Mouse (Mus musculus): ENCODE data around the gene Cd48. TPM values are rescaled to one million over a fixed set of nuclear protein-coding genes. Genes with fewer than 3 reads are reported as not detected.
"Not testable (repeated sequence)": the region's sequence is repeated elsewhere in the genome, so short reads cannot be mapped to it uniquely, and the experiment has no call there.

Gene Cd48
- polyA plus RNA-seq, 1 experiment from 2014 or later: 0.79 TPM

- H3K9me3 ChIP-seq: no peaks in the 10 kb centered on the region
- no peaks in the 10 kb centered on the region for H3K27me3 ChIP-seq
- ATAC-seq (ENCODE audit: low FRiP score): no peak
- no peak overlapping the region for H3K27ac ChIP-seq
- H3K4me3 ChIP-seq (replicated peaks): no peak overlapping the region
- no peaks in the 10 kb centered on the region for H3K36me3 ChIP-seq (replicated peaks)
- 93% methylated on average over 2 of the region's 2 CpGs for WGBS
- no peaks in the 10 kb centered on the region for H3K4me1 ChIP-seq
- H3K4me2 ChIP-seq: no peak overlapping the region
- no peak overlapping the region for H3K9ac ChIP-seq
These were observed 18.1 kb upstream of the Cd48 start for GRCm38 (mm10) chr1:171663757-171664156.

GRCm38 (mm10) chr1:171666350-171666749 is 15.5 kb upstream of the Cd48 start:
- no peak overlapping the region for H3K4me3 ChIP-seq (replicated peaks)
- ATAC-seq (ENCODE audit: low FRiP score): no peak
- no peak overlapping the region for H3K4me2 ChIP-seq
- H3K27me3 ChIP-seq: no peaks in the 10 kb centered on the region
- no peak overlapping the region for H3K27ac ChIP-seq
- H3K9ac ChIP-seq: no peak overlapping the region
- WGBS: 90% methylated on average over 6 of the region's 6 CpGs
- no peaks in the 10 kb centered on the region for H3K36me3 ChIP-seq (replicated peaks)
- no peaks in the 10 kb centered on the region for H3K9me3 ChIP-seq
- no peaks in the 10 kb centered on the region for H3K4me1 ChIP-seq

- Histone ChIP-seq H3K4me1 (no peaks in the 10 kb centered on the region), H3K9me3 (no peaks in the 10 kb centered on the region), H3K27ac (no peak overlapping the region), H3K9ac (no peak overlapping the region), H3K27me3 (no peaks in the 10 kb centered on the region), H3K4me2 (no peak overlapping the region), H3K4me3 (replicated peaks) (no peak overlapping the region), H3K36me3 (replicated peaks) (no peaks in the 10 kb centered on the region)
- ATAC-seq (ENCODE audit: low FRiP score): no peak
- 69% methylated on average over 1 of the region's 1 CpGs for WGBS
These were observed 14.6 kb upstream of the Cd48 start for GRCm38 (mm10) chr1:171667160-171667559.

DNA sequence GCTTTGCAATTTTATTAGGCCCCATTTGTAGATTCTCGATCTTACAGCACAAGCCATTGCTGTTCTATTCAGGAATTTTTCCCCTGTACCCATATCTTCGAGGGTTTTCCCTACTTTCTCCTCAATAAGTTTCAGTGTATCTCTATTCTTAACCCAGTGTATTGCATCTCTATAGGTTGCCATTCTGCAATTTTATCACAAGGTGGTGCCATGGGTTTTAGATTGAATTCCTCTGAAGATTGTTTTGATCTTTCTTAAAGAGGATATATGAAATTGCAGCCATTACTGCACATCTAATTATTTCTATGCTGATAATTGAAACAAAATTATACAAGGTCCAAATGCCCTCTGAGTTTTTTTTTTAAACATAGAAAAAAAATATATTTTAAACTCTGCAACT is 9.4 kb upstream of the Cd48 start:
- not testable (repeated sequence) for H3K27ac ChIP-seq; H3K36me3 ChIP-seq (replicated peaks); ATAC-seq (ENCODE audit: low FRiP score); H3K4me2 ChIP-seq; H3K9me3 ChIP-seq; H3K4me3 ChIP-seq (replicated peaks); H3K27me3 ChIP-seq; H3K4me1 ChIP-seq; H3K9ac ChIP-seq
- 88% methylated on average over 2 of the region's 2 CpGs for WGBS

GRCm38 (mm10) chr1:171672854-171673475 is 8.8 kb upstream of the Cd48 start:
- no peaks in the 10 kb centered on the region for H3K4me1 ChIP-seq
- H3K4me3 ChIP-seq (replicated peaks): no peak overlapping the region
- ATAC-seq (ENCODE audit: low FRiP score): no peak
- H3K27ac ChIP-seq: no peak overlapping the region
- no peak overlapping the region for H3K4me2 ChIP-seq
- no peaks in the 10 kb centered on the region for H3K36me3 ChIP-seq (replicated peaks)
- H3K27me3 ChIP-seq: no peaks in the 10 kb centered on the region
- H3K9me3 ChIP-seq: no peaks in the 10 kb centered on the region
- H3K9ac ChIP-seq: no peak overlapping the region
- 75% methylated on average over 5 of the region's 5 CpGs for WGBS

DNA sequence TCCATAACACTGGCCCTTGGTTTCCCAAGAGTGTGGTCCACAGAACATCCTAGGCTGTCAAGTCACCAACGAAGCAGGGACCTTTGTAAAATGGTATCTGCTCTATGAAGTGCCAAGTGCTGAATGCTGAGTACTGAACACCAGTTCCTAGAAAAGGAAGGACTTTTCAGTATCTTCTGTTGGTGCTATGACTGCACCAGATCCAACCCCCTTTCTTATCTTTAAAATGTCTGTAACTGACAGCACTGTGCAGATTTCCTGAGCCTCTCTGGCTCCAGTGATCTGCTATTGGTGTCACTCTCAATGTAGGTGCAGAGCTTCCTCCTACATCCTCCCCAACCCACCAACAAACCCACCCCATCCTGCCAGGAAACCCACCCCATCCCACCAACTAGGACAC is 7.3 kb upstream of the Cd48 start:
- 64% methylated on average over 1 of the region's 1 CpGs for WGBS
- Histone ChIP-seq H3K9ac (no peak overlapping the region), H3K27ac (no peak overlapping the region), H3K9me3 (no peaks in the 10 kb centered on the region), H3K4me2 (no peak overlapping the region), H3K27me3 (no peaks in the 10 kb centered on the region), H3K4me3 (replicated peaks) (no peak overlapping the region), H3K4me1 (no peaks in the 10 kb centered on the region), H3K36me3 (replicated peaks) (no peaks in the 10 kb centered on the region)
- no peak for ATAC-seq (ENCODE audit: low FRiP score)

- H3K27me3 ChIP-seq: no peaks in the 10 kb centered on the region
- no peaks in the 10 kb centered on the region for H3K9me3 ChIP-seq
- no peak overlapping the region for H3K27ac ChIP-seq
- no peak overlapping the region for H3K4me3 ChIP-seq (replicated peaks)
- H3K9ac ChIP-seq: no peak overlapping the region
- no peak overlapping the region for H3K4me2 ChIP-seq
- 73% methylated on average over 1 of the region's 1 CpGs for WGBS
- no peaks in the 10 kb centered on the region for H3K36me3 ChIP-seq (replicated peaks)
- no peaks in the 10 kb centered on the region for H3K4me1 ChIP-seq
- no peak for ATAC-seq (ENCODE audit: low FRiP score)
These were observed 4.1 kb upstream of the Cd48 start for GRCm38 (mm10) chr1:171677721-171678120.

DNA sequence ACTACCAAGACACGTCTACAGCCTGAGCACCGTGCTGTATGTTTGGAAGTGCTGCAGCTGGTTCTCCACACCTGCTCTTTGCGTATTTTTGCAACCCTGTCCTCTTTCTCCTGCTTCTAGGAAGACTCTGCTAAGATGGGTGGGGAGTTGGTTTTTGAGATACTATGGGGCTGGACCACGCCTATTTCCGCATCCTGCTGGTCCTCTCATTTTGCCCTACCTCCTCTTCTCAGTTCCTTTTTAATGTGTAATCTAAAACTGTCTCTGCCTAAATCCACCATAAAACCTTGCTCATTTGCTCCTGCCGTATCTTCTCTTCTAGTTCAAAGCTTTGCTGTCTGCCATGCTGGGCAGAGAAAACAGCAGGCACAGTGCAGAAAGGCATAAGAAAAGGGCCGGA is 800 bp upstream of the Cd48 start:
- 88% methylated on average over 7 of the region's 7 CpGs for WGBS
- Histone ChIP-seq H3K36me3 (replicated peaks) (no peaks in the 10 kb centered on the region), H3K27me3 (no peaks in the 10 kb centered on the region), H3K27ac (no peak overlapping the region), H3K9me3 (no peaks in the 10 kb centered on the region), H3K9ac (no peak overlapping the region), H3K4me2 (no peak overlapping the region), H3K4me1 (no peaks in the 10 kb centered on the region), H3K4me3 (replicated peaks) (no peak overlapping the region)
- no peak for ATAC-seq (ENCODE audit: low FRiP score)

DNA sequence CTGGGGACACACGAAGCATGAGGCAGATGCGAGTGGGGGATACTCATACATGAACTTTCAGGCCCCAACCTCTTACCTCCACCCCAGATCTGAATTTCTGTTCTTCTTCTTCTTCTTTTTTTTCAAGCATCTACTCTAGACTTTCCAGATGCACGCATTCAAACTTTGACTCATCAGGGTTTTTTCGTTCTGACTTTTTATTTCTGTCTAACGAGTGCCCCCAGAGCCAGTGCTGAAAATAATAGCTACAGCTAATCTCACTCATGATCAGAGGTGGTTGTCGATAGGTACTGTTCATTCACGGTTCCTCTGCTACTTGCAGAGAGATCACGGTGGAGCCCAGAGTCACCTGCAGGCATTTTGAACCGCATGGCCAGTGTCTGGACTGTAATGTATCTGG is 3.1 kb downstream of the Cd48 start:
- H3K27me3 ChIP-seq: no peaks in the 10 kb centered on the region
- 93% methylated on average over 9 of the region's 9 CpGs for WGBS
- no peaks in the 10 kb centered on the region for H3K36me3 ChIP-seq (replicated peaks)
- H3K4me2 ChIP-seq: no peak overlapping the region
- H3K4me3 ChIP-seq (replicated peaks): no peak overlapping the region
- no peak overlapping the region for H3K9ac ChIP-seq
- ATAC-seq (ENCODE audit: low FRiP score): no peak
- no peak overlapping the region for H3K27ac ChIP-seq
- no peaks in the 10 kb centered on the region for H3K9me3 ChIP-seq
- H3K4me1 ChIP-seq: no peaks in the 10 kb centered on the region

GRCm38 (mm10) chr1:171687320-171687719 is 5.5 kb downstream of the Cd48 start:
- Histone ChIP-seq H3K4me2 (no peak overlapping the region), H3K4me3 (replicated peaks) (no peak overlapping the region), H3K9ac (no peak overlapping the region), H3K4me1 (no peaks in the 10 kb centered on the region), H3K27ac (no peak overlapping the region), H3K9me3 (no peaks in the 10 kb centered on the region), H3K36me3 (replicated peaks) (no peaks in the 10 kb centered on the region), H3K27me3 (no peaks in the 10 kb centered on the region)
- 89% methylated on average over 4 of the region's 4 CpGs for WGBS
- ATAC-seq (ENCODE audit: low FRiP score): no peak

DNA sequence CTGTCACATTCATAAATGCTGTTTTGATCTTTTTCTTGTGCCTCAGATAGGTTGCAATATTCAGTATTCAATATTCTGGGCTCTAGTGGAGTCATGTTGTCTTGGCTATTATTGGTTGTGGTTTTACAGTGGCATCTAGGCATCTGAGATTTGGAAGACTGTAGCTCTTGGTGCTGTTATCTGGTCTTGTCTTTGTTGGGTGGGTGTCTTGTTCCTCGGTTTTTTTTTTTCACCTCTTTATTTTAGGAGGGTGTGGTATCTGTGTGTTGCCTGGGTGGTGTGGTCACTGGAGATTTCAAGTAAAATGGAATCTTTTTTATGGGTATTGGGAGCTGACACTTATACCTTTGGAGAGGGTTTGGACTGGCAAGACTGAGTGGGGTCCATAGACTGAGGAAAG is 12.1 kb downstream of the Cd48 start:
- no peak overlapping the region for H3K4me3 ChIP-seq (replicated peaks)
- H3K27me3 ChIP-seq: no peaks in the 10 kb centered on the region
- H3K9me3 ChIP-seq: no peaks in the 10 kb centered on the region
- H3K36me3 ChIP-seq (replicated peaks): no peaks in the 10 kb centered on the region
- no peak overlapping the region for H3K9ac ChIP-seq
- 85% methylated on average over 1 of the region's 1 CpGs for WGBS
- H3K27ac ChIP-seq: no peak overlapping the region
- no peaks in the 10 kb centered on the region for H3K4me1 ChIP-seq
- no peak for ATAC-seq (ENCODE audit: low FRiP score)
- no peak overlapping the region for H3K4me2 ChIP-seq

DNA sequence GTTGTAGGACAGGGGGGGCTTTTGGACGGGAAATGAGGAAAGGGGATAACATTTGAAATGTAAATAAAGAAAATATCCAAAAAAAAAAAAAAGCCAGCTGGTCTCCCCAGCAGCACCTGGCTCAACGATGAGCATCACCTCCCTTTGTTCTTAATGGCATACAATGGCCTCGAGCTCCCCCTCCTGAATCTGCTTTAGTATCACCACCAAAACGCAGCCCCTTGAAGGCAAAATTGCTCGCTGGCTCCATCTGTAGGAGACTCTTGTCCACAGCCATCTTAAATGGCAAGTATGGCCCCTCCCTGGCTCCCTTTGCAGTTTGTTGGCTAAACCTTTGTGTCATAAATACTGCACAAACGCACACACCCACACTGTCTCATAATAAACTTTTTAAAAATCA is 17.2 kb downstream of the Cd48 start:
- Histone ChIP-seq H3K4me1 (no peaks in the 10 kb centered on the region), H3K4me2 (no peak overlapping the region), H3K4me3 (replicated peaks) (no peak overlapping the region), H3K36me3 (replicated peaks) (no peaks in the 10 kb centered on the region), H3K27ac (no peak overlapping the region), H3K9me3 (no peaks in the 10 kb centered on the region), H3K9ac (no peak overlapping the region), H3K27me3 (no peaks in the 10 kb centered on the region)
- no peak for ATAC-seq (ENCODE audit: low FRiP score)
- 21% methylated on average over 6 of the region's 6 CpGs for WGBS

DNA sequence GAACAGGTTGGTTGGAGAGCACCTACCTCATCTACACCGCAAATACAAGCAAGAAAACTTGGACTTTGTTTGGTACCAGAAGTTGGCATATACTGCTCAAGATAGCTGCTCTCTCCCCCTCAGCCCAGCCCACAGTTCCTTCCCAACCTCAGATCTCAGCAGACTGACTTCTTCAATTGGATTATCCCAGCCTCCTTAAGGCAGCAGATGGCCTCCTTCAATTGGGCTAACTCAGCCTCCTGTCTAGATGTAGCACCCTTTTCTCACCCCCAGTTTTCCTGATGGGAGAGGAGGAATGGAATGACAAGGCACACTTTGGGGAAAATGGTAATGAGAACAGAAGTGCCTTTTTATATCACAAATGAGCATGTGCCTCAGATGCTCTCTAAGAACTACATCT is 31.9 kb downstream of the Cd48 start:
- 93% methylated on average over 1 of the region's 1 CpGs for WGBS

More for the DNA sequence above, 31.9 kb downstream of the Cd48 start:
- H3K27ac ChIP-seq; ATAC-seq (ENCODE audit: low FRiP score); H3K27me3 ChIP-seq; H3K36me3 ChIP-seq (replicated peaks); H3K4me3 ChIP-seq (replicated peaks); H3K9ac ChIP-seq; H3K4me2 ChIP-seq; H3K4me1 ChIP-seq; H3K9me3 ChIP-seq: not testable (repeated sequence)
